Comparison of ENCODE assay signal across 9 mouse cellular contexts in the genomic region with DNA sequence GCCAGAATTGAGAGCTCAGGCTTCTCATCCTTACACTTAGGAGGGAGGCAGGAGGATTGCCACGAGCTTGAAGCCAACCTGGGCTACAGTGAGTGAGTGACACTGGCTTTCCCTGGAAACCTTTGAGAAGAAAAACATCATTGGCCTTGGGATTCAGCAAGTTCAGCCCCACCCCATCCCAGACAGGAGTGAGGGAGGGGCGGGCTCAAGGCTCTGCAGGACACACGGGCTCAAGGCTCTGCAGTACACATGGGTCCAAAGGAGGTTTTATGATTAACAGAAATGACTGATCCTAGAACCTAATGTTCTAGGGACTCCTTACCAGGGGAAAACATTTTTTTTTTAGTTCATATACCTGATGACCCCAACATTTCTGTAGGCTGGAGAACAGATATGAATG.
"Had no signal": no experiment of that assay in that cellular context is flagged by ENCODE, and none has a peak within 500 bp of the region (broad histone marks: within the 10 kb centered on the region; RNA-seq: fewer than 3 reads in every experiment).

No protein-coding gene starts in this region.

- H3K4me3 ChIP-seq: hindbrain, embryonic 15.5 days; limb, embryonic 13.5 days; midbrain, embryonic 13.5 days had no signal

- H3K9ac ChIP-seq: hindbrain, embryonic 15.5 days; limb, embryonic 13.5 days; liver, embryonic 14.5 days; midbrain, embryonic 13.5 days had no signal

- H3K4me1 ChIP-seq: hindbrain, embryonic 15.5 days; limb, embryonic 13.5 days; midbrain, embryonic 13.5 days had no signal

- H3K36me3 ChIP-seq: hindbrain, embryonic 15.5 days had no signal

- DNase-seq: left cerebral cortex, postnatal 4 days; lung, adult 2 months; lung, postnatal 36 days; right cerebral cortex, postnatal 14 days; thymus, postnatal 36 days had no signal

- H3K27me3 ChIP-seq: hindbrain, embryonic 15.5 days; limb, embryonic 13.5 days; midbrain, embryonic 13.5 days had no signal

- H3K27ac ChIP-seq: hindbrain, embryonic 15.5 days; limb, embryonic 13.5 days; liver, embryonic 14.5 days; midbrain, embryonic 13.5 days had no signal
